Mouse (Mus musculus) embryonic fibroblast, embryonic 13.5 days (primary cell): ENCODE results near the gene Fam178b.

Experiments
- CTCF ChIP-seq: IDR thresholded peaks from 2 replicates; pipeline ENCODE4 v1.5.1; 2011; ENCODE audit warnings: mild to moderate bottlenecking, control low read depth, low read length, moderate library complexity, borderline replicate concordance; ENCODE audit not compliant: insufficient read depth
- POLR2A ChIP-seq: IDR thresholded peaks from 2 replicates; pipeline ENCODE4 v1.6.1; 2011; ENCODE audit warnings: low read depth, mild to moderate bottlenecking, control low read depth, low read length, moderate library complexity

DNA sequence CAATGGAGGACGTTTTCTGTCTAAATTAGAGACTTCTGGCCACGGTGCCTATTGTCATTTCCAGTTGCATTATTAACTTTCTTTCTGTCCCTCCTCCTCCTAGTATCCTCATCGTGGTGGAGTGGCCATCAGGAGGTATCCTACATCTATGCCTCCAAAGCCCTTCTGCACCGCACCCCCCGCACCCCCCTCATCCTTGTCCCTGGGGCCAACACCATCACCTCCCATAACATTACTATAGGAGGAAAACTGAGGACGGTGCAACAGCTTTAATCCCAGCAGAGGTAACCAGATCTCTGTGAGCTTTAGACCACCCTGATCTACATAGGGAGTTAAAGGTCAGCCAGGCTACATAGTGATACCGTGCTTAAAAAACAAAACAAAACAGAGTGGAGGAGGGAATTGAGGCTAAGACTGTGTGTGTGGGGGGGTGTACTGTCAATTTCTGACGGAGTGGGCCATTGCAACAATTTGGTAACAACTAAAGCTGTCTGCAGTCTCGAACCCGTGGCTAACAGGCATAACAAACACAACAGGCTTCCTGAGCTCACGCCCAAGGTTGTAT is 7.8 kb upstream of the Fam178b start:
- TF ChIP-seq POLR2A (no peak), CTCF (no peak)
